Mouse (Mus musculus) brain, embryonic 14.5 days (tissue): Measurements from ENCODE around the gene Sik3.

Experiments used
- CTCF ChIP-seq: fragments of 200-500 bp; IDR thresholded peaks from 2 replicates; pipeline ENCODE4 v1.5.1; 2012; ENCODE audit warnings: inconsistent platforms, mild to moderate bottlenecking, moderate library complexity, borderline replicate concordance; ENCODE audit not compliant: insufficient read depth, insufficient read length; ENCODE audit errors: extremely low read depth
- POLR2A ChIP-seq: fragments of 200-500 bp; IDR thresholded peaks from 2 replicates; pipeline ENCODE4 v1.6.1; 2012; ENCODE audit warnings: mild to moderate bottlenecking, inconsistent platforms, borderline replicate concordance; ENCODE audit not compliant: poor library complexity, insufficient read depth, insufficient read length, severe bottlenecking; ENCODE audit errors: extremely low read depth

- no peak for TF ChIP-seq CTCF
- TF ChIP-seq POLR2A, result no peak
Observed at GRCm38 (mm10) chr9:46191234-46191633, 178.6 kb downstream of the Sik3 start.
